Mouse (Mus musculus) C2C12 (cell line): ENCODE results near the gene E130116L18Rik. TPM values are rescaled to one million over a fixed set of nuclear protein-coding genes. Genes with fewer than 3 reads are reported as not detected.

Experiments used
- H3K27me3 ChIP-seq: one replicate; pipeline ENCODE4 v1.6.1; 2011; ENCODE audit not compliant: control insufficient read depth, insufficient read depth, insufficient read length
- H3K36me3 ChIP-seq: one replicate; pipeline ENCODE4 v1.6.1; 2011; ENCODE audit not compliant: control insufficient read depth, insufficient read depth
- H3K4me3 ChIP-seq: one replicate; pipeline ENCODE4 v1.5.1; 2011; ENCODE audit warnings: mild to moderate bottlenecking, control low read depth; ENCODE audit not compliant: poor library complexity, insufficient read depth, severe bottlenecking
- H3K79me2 ChIP-seq: one replicate; pipeline ENCODE4 v1.6.1; 2011; ENCODE audit not compliant: control insufficient read depth, insufficient read depth
- H3K79me3 ChIP-seq: one replicate; pipeline ENCODE4 v1.6.1; 2011; ENCODE audit warnings: low read depth, control low read depth
- H3ac ChIP-seq: one replicate; pipeline ENCODE3; 2011; ENCODE audit warnings: low read depth; ENCODE audit not compliant: control insufficient read depth, insufficient read length
- CEBPB ChIP-seq: IDR thresholded peaks from one replicate; pipeline ENCODE4 v1.6.1; 2011; ENCODE audit warnings: low read depth, mild to moderate bottlenecking, control low read depth, moderate library complexity
- CTCF ChIP-seq: IDR thresholded peaks from one replicate; pipeline ENCODE4 v1.5.1; 2011; ENCODE audit not compliant: control insufficient read depth, insufficient read depth, insufficient read length
- FOSL1 ChIP-seq: IDR thresholded peaks from one replicate; pipeline ENCODE4 v1.8.0; 2011; ENCODE audit warnings: mild to moderate bottlenecking, low read length; ENCODE audit not compliant: poor library complexity, insufficient read depth, severe bottlenecking
- MAX ChIP-seq: IDR thresholded peaks from one replicate; pipeline ENCODE4 v1.6.1; 2011; ENCODE audit warnings: mild to moderate bottlenecking, control low read depth
- MYOD1 ChIP-seq: IDR thresholded peaks from one replicate; pipeline ENCODE4 v1.6.1; 2011; ENCODE audit warnings: low read depth; ENCODE audit not compliant: control insufficient read depth, insufficient read length
- MYOG ChIP-seq: IDR thresholded peaks from one replicate; pipeline ENCODE4 v1.6.1; 2011; ENCODE audit not compliant: control insufficient read depth, insufficient read length; ENCODE audit errors: extremely low read depth
- USF1 ChIP-seq: IDR thresholded peaks from one replicate; pipeline ENCODE4 v1.6.1; 2011; ENCODE audit warnings: low read depth, mild to moderate bottlenecking, control low read depth, moderate library complexity
- polyA plus RNA-seq: library from polyadenylated mRNA; unstranded; fragments of >200 nt; fragmentation: generic; extraction: Trizol; gene quantifications from one replicate; pipeline ENCODE4 v1.2.1, GENCODE M21; 2012; ENCODE audit warnings: missing spikeins

Gene E130116L18Rik
- polyA plus RNA-seq, 1 experiment, result not detected

DNA sequence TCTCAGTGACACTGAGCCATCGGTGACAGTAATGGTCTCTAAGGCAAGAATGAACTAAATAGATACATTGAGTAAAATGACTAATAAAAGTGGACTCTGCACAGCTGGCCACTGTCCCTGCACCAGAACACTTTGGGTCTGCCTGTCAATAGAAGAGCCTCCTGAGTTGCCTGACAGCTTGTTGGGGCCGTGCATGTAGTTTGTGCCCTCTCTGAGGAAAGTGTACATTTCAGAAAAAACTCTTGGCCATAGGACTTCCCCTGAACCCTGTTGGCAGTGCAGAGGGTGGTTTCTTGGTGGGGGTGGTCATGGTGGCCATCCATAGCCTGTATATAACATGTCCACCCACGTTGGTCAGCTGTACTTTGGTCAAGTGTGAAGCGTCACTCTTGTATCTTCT lies 31.5 kb upstream of the E130116L18Rik start:
- no peak overlapping the region for H3K4me3 ChIP-seq
- no peaks in the 10 kb centered on the region for H3K79me2 ChIP-seq
- no peaks in the 10 kb centered on the region for H3K79me3 ChIP-seq
- peaks cover 32% of the 10 kb centered on the region for H3K36me3 ChIP-seq
- no peak for TF ChIP-seq CEBPB
- H3ac ChIP-seq, result no peak overlapping the region
- H3K27me3 ChIP-seq, result no peaks in the 10 kb centered on the region

DNA sequence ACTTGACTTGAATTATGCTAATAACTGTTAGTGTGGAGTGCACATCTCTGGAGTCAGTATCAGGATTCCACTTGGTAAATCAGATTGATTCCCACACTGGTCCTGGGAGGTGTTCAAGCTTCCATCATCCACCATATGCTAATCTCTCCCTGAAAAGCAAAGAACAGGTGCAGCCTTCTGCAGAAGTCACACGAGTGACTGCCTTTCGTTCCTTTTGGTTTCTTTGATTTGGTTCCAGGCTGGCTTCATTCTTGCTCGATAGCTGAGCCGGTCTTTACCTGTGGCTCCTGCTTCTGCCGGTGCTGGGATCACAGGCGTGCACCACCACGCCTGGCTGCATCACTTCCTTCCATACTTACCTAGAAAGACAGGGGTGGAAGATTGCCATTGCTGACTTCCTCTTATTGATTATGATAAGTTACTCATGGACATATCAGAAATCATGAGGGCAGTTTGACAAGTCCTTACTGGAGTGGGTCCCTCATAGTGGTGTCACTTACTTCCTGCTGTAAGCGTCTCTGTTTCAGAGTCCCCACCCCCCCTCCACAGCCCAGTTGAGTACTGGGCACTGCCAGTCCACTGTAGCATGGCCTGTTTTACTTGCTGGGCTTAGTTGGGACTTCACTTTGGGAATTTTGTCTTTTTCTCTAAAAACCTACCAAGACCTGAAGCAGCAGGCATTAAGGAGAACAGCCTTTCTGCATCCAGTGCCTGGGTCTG lies 30.0 kb upstream of the E130116L18Rik start:
- no peak for TF ChIP-seq MAX
- TF ChIP-seq MYOD1, result no peak
- TF ChIP-seq MYOG, result no peak
- TF ChIP-seq USF1, result no peak
- TF ChIP-seq CEBPB, result no peak
- no peak for TF ChIP-seq CTCF
- TF ChIP-seq FOSL1, result no peak
- H3K36me3 ChIP-seq, result peaks cover 31% of the 10 kb centered on the region
- no peak overlapping the region for H3K4me3 ChIP-seq
- H3K27me3 ChIP-seq, result no peaks in the 10 kb centered on the region
- no peaks in the 10 kb centered on the region for H3K79me3 ChIP-seq
- H3ac ChIP-seq, result no peak overlapping the region
- H3K79me2 ChIP-seq, result no peaks in the 10 kb centered on the region

DNA sequence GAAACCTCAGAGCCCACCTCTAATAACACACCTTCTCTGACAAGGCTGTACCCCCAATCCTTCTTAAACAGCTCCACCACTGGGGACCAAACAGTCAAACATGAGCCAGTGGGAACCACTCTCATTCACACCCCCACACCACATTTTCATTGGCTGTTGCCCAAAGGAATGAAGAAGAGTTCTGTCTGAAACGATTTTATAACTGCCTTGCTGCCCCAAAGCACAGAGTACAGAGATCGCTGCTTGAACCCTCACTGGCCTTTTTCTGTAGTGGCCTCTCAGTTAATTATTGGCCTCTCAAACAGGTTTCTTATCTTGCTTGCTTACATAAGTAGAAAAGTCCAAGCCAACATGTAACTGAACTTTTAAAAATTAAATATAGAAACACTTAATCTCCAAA lies 29.5 kb upstream of the E130116L18Rik start:
- peaks cover 31% of the 10 kb centered on the region for H3K36me3 ChIP-seq
- no peak for TF ChIP-seq CTCF
- TF ChIP-seq USF1, result no peak
- TF ChIP-seq FOSL1, result no peak
- no peak for TF ChIP-seq CEBPB
- no peak for TF ChIP-seq MYOD1
- TF ChIP-seq MAX, result no peak
- no peak overlapping the region for H3ac ChIP-seq
- no peak overlapping the region for H3K4me3 ChIP-seq
- no peaks in the 10 kb centered on the region for H3K79me3 ChIP-seq
- no peaks in the 10 kb centered on the region for H3K27me3 ChIP-seq
- H3K79me2 ChIP-seq, result no peaks in the 10 kb centered on the region

DNA sequence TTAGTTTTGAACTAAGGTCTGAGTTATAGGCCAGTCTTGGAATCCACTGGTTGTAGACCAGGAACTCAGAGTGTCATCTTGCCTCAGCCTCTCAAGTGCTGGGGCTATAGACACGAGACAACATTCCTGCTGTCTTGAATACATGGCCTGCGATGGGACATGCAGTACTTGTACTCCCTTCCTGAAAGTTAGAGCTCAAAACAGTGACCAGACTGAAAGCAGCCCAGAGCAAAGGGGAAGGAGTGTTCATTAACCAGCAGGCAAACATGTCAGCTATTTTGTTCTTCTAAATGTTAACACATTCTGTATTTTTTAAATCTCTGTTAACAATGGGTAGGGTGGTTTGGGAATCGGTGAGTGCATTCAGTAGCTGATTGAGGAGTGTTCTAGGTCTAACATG lies 24.1 kb upstream of the E130116L18Rik start:
- TF ChIP-seq MYOG, result no peak
- no peak for TF ChIP-seq MAX
- TF ChIP-seq CEBPB, result no peak
- TF ChIP-seq USF1, result no peak
- Histone ChIP-seq H3K27me3 (no peaks in the 10 kb centered on the region), H3K36me3 (peaks cover 6% of the 10 kb centered on the region), H3K4me3 (no peak overlapping the region), H3K79me2 (no peaks in the 10 kb centered on the region), H3ac (no peak overlapping the region), H3K79me3 (no peaks in the 10 kb centered on the region)

DNA sequence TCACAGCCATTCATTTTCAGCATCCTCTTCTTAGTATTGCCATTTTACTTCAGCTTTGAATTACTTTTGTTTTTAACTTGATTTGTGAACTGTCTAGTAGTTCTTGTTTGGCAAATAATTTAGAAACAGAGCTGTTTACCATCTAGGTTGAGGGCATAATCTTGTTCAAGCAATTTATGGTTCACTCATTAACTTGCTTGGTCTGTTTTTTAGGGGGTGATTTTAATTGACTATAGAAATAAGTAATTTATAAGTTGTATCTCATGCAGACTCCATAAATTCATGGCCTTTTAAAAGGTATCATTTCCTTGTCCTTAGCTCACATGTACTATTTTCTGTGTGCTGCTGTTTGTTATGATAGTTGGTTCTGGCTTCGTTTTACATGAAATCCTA lies 23.5 kb upstream of the E130116L18Rik start:
- Histone ChIP-seq H3K79me3 (no peaks in the 10 kb centered on the region), H3K4me3 (no peak overlapping the region), H3K79me2 (no peaks in the 10 kb centered on the region), H3ac (no peak overlapping the region), H3K27me3 (no peaks in the 10 kb centered on the region), H3K36me3 (peaks cover 5% of the 10 kb centered on the region)
- TF ChIP-seq USF1 (no peak), CEBPB (no peak), MAX (no peak), MYOG (no peak), MYOD1 (no peak), FOSL1 (no peak), CTCF (no peak)

DNA sequence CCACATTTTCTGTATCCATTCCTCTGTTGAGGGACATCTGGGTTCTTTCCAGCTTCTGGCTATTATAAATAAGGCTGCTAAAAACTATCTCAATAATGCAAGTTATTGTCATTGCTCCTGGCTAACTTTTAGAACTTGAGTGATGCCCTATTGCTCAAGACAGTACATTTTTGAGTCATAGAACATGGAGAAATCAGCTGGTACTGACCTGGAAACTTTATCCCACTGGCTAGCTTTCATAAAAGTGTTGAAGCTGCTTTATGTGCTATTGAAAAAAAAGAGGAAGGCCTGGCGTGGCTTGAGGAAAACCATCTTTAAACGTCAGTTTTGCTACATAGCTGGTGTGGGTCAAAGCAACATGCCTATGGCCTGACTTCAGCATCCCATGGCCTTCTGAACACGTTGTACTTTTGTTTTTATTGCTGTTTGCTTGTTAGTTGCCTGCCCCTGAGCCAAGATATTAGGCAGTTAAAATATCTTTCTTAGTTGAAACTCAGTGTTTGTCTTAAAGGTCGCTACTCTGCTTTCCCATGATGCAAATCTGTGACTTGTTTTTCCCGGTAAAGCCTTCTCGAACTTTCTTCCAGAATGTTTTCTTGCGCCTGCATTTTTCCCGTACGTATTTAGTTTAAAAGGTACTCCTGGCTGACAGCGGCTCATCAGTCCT lies 23.0 kb upstream of the E130116L18Rik start:
- Histone ChIP-seq H3K79me2 (no peaks in the 10 kb centered on the region), H3ac (no peak overlapping the region), H3K79me3 (peaks cover 2% of the 10 kb centered on the region), H3K36me3 (peaks cover 5% of the 10 kb centered on the region), H3K4me3 (no peak overlapping the region), H3K27me3 (no peaks in the 10 kb centered on the region)
- TF ChIP-seq MAX (no peak), MYOG (no peak), FOSL1 (no peak), USF1 (no peak), CEBPB (no peak), CTCF (no peak), MYOD1 (no peak)
